Mouse (Mus musculus) heart, adult 9 months (tissue): ENCODE data around the gene Tradd.
"Not testable (repeated sequence)": the region's sequence is repeated elsewhere in the genome, so short reads cannot be mapped to it uniquely, and the experiment has no call there.

Source experiments
- DNase-seq, 2 experiments: peaks; one replicate each; pipeline ENCODE4 v3.0.0; 2022; ENCODE audit warnings: low spot score in 2 of 2

The Tradd gene

GRCm38 (mm10) chr8:105295256-105295655 is 30.8 kb upstream of the Tradd start:
- DNase-seq, result no peak

GRCm38 (mm10) chr8:105294776-105295175 is 30.4 kb upstream of the Tradd start:
- DNase-seq, result no peak

GRCm38 (mm10) chr8:105293405-105293804 is 29.0 kb upstream of the Tradd start:
- DNase-seq, result no peak

- DNase-seq, result no peak
Observed at GRCm38 (mm10) chr8:105292471-105292870, 28.1 kb upstream of the Tradd start.

GRCm38 (mm10) chr8:105291802-105292201 is 27.4 kb upstream of the Tradd start:
- not testable (repeated sequence) for DNase-seq

- DNase-seq, result not testable (repeated sequence)
Observed at GRCm38 (mm10) chr8:105291364-105291763, 27.0 kb upstream of the Tradd start.

- DNase-seq, result peak; percentile 65 to 82
Observed at GRCm38 (mm10) chr8:105290554-105291314, 26.3 kb upstream of the Tradd start.

GRCm38 (mm10) chr8:105289805-105290460 is 25.5 kb upstream of the Tradd start, which contains the start of gene 4931428F04Rik:
4931428F04Rik (minus strand) TSS chr8:105289864.
- DNase-seq, result no peak

GRCm38 (mm10) chr8:105288958-105289732 is 24.7 kb upstream of the Tradd start:
- peak; percentile 91 to 92 for DNase-seq

GRCm38 (mm10) chr8:105288231-105288630 is 23.8 kb upstream of the Tradd start:
- no peak for DNase-seq

- DNase-seq, result no peak
Observed at GRCm38 (mm10) chr8:105286907-105287306, 22.5 kb upstream of the Tradd start.

- no peak for DNase-seq
Observed at GRCm38 (mm10) chr8:105285514-105285913, 21.1 kb upstream of the Tradd start.

- DNase-seq, result no peak
Observed at GRCm38 (mm10) chr8:105283074-105283473, 18.7 kb upstream of the Tradd start.

- DNase-seq, result no peak
Observed at GRCm38 (mm10) chr8:105282239-105282638, 17.8 kb upstream of the Tradd start.

GRCm38 (mm10) chr8:105281821-105282220 is 17.4 kb upstream of the Tradd start:
- no peak for DNase-seq

GRCm38 (mm10) chr8:105280567-105280966 is 16.2 kb upstream of the Tradd start:
- DNase-seq, result no peak

- DNase-seq, result peak; percentile 70 to 81
Observed at GRCm38 (mm10) chr8:105278911-105279334, 14.5 kb upstream of the Tradd start.

- peak in 1 of 2 experiments; percentile 45 for DNase-seq
Observed at GRCm38 (mm10) chr8:105276292-105277120, 12.1 kb upstream of the Tradd start.

GRCm38 (mm10) chr8:105275840-105276239 is 11.4 kb upstream of the Tradd start, which contains the start of gene Nol3:
Nol3 (plus strand) TSS chr8:105276140.
- DNase-seq, result no peak

GRCm38 (mm10) chr8:105275387-105275786 is 11.0 kb upstream of the Tradd start:
- DNase-seq, result no peak

- DNase-seq, result no peak
Observed at GRCm38 (mm10) chr8:105270916-105271186, 6.4 kb upstream of the Tradd start.
